Mouse (Mus musculus) MEL (cell line): ENCODE results near the gene Pdzd2.

Source experiments
- CHD1 ChIP-seq: IDR thresholded peaks from 2 replicates; pipeline ENCODE4 v1.6.1; 2012; ENCODE audit warnings: low read depth, mild to moderate bottlenecking, inconsistent platforms, low read length, improper control_type of control experiment
- CTCF ChIP-seq, 3 experiments: IDR thresholded peaks in 2 of 3; conservative IDR thresholded peaks in 1 of 3; 2 replicates each; pipeline ENCODE4 v1.5.1; 2011 to 2012; ENCODE audit warnings: low read length in 3 of 3, low read depth in 2 of 3, mild to moderate bottlenecking in 2 of 3, improper control_type of control experiment in 1 of 3, inconsistent platforms in 1 of 3, mixed read lengths in 1 of 3, moderate library complexity in 1 of 3; ENCODE audit not compliant: control insufficient read depth in 1 of 3, insufficient read depth in 1 of 3, poor library complexity in 1 of 3, severe bottlenecking in 1 of 3
- EP300 ChIP-seq, 2 experiments: IDR thresholded peaks; 2 replicates each; pipeline ENCODE4 v1.6.1; 2011; ENCODE audit warnings: improper control_type of control experiment in 2 of 2, low read length in 2 of 2, low read depth in 1 of 2, mild to moderate bottlenecking in 1 of 2
- GATA1 ChIP-seq: IDR thresholded peaks from 2 replicates; pipeline ENCODE4 v1.6.1; 2011; ENCODE audit warnings: low read depth, low read length, improper control_type of control experiment
- KAT2A ChIP-seq: conservative IDR thresholded peaks from 2 replicates; pipeline ENCODE4 v1.6.1; 2012; ENCODE audit warnings: low read depth, low read length, improper control_type of control experiment, inconsistent platforms
- MAFK ChIP-seq: IDR thresholded peaks from 2 replicates; pipeline ENCODE4 v1.6.1; 2011; ENCODE audit warnings: low read depth, mild to moderate bottlenecking, low read length, improper control_type of control experiment, borderline replicate concordance
- MAX ChIP-seq: IDR thresholded peaks from 2 replicates; pipeline ENCODE4 v1.6.1; 2011; ENCODE audit warnings: low read length, improper control_type of control experiment
- MXI1 ChIP-seq: IDR thresholded peaks from 2 replicates; pipeline ENCODE4 v1.6.1; 2011; ENCODE audit warnings: mild to moderate bottlenecking, low read depth, low read length, improper control_type of control experiment
- POLR2A ChIP-seq, 2 experiments: IDR thresholded peaks; 2 replicates each; pipeline ENCODE4 v1.6.1; 2011 to 2012; ENCODE audit warnings: low read length in 2 of 2, mild to moderate bottlenecking in 2 of 2, control low read depth in 1 of 2, improper control_type of control experiment in 1 of 2, low read depth in 1 of 2, moderate library complexity in 1 of 2; ENCODE audit not compliant: control insufficient read depth in 1 of 2, insufficient read depth in 1 of 2, poor library complexity in 1 of 2
- UBTF ChIP-seq: IDR thresholded peaks from 2 replicates; pipeline ENCODE4 v1.6.1; 2012; ENCODE audit warnings: low read depth, mild to moderate bottlenecking, inconsistent platforms, low read length, improper control_type of control experiment, moderate library complexity, borderline replicate concordance; ENCODE audit not compliant: insufficient read depth
- ZC3H11A ChIP-seq: IDR thresholded peaks from 2 replicates; pipeline ENCODE4 v1.6.1; 2012; ENCODE audit warnings: low read depth, mild to moderate bottlenecking, inconsistent platforms, low read length, improper control_type of control experiment

DNA sequence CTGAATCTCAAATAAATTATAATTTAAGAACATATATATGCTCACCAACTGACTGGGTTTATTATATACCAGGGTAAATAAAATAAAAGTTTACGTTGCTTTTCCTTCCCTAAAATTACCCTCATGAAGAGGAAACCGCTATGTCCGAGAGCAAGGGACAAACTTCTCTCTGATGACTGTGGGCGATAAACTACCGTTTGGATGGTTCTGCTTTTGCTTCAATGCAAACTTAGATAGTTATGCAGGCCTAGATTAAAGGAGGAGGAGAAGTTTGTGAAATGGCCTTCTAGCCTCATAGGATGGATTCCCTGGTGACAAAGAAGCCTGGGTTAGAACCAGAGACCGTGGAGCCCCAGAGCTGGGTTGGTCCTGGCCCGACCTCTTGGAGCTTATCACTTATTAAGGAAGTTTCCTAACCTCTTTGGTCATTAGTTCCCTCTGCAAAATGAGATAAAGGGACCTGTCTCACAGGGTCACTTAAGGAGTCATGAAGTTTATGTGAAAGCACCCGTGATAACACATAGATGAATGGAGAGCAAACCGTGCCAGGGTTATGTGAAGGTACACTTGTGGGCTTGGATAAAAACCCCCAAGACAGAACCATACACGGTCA is 230.9 kb downstream of the Pdzd2 start:
- TF ChIP-seq MAX (no peak), POLR2A (IDR thresholded peaks at IDR 0.05; ENCODE audit: control insufficient read depth in 1 of 2, insufficient read depth in 1 of 2, low read depth in 1 of 2, low read length in 2 of 2, poor library complexity in 1 of 2) (no peak), UBTF (no peak), KAT2A (no peak), EP300 (IDR thresholded peaks at IDR 0.05; ENCODE audit: low read depth in 1 of 2, low read length in 2 of 2) (peak; percentile 82 to 84), CTCF (IDR thresholded peaks at IDR 0.05 in 2 of 3, conservative IDR thresholded peaks at IDR 0.05 in 1 of 3; ENCODE audit: control insufficient read depth in 1 of 3, insufficient read depth in 1 of 3, low read depth in 2 of 3, low read length in 3 of 3, poor library complexity in 1 of 3, severe bottlenecking in 1 of 3) (no peak), GATA1 (peak; percentile 74), ZC3H11A (no peak), CHD1 (no peak), MXI1 (0 out of 2 replicates have a peak, but pooled peaks have one; percentile 37), MAFK (no peak)
